Mouse (Mus musculus): Measurements from ENCODE around the gene Pabpc1l.

Gene Pabpc1l

GRCm38 (mm10) chr2:164025150-164025549 lies at the start of gene Pabpc1l:
Gene Pabpc1l, plus strand, starts transcription at chr2:164025450.
- DNase-seq (ENCODE audit: low spot score) = no peak

- DNase-seq (ENCODE audit: low spot score) = no peak
Measured at GRCm38 (mm10) chr2:163976448-163976847, 48.8 kb upstream of the Pabpc1l start.

DNA sequence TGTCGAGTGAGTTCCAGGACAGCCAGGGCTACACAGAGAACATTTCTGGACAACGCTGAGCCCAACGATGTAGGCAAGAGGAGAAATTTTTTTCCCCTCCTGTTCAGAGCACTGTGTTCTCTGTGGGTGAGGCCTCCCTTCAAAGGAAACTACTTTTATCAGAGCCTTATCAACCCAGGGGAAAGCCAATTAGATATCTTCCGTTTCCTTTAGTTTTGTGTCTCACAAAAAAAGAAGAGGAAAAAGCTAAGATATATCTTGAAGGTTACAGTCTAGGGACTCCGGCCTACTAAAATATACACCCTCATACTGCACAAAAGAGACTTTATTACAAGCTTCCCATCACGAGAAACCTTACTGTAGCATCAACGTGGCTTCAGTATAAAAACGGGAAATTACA lies 38.0 kb upstream of the Pabpc1l start:
- DNase-seq (ENCODE audit: low spot score) = no peak

DNA sequence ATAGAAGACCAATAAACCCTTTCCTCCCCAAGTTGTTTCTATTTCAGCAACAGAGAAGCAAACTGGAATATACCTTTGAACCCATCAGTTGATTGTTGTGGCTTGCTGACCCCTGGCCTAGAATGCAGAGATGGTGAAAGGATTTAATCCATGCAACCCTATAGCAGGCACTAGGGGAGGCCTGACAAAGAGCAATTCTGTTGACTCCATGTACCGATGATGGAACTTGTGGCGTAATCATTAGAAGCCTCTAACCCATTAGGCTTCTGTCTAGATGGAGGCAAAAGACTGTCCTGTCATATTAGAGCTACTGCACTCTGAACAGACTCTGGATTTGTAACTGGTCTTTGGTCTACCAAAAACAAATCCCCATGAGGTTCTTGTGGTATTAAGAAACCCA lies 32.4 kb upstream of the Pabpc1l start:
- no peak for DNase-seq (ENCODE audit: low spot score)

GRCm38 (mm10) chr2:163994654-163994976 lies 30.6 kb upstream of the Pabpc1l start, which contains the start of gene Ywhab:
Gene Ywhab, plus strand, starts transcription at chr2:163994960.
- DNase-seq (ENCODE audit: low spot score) = no peak

DNA sequence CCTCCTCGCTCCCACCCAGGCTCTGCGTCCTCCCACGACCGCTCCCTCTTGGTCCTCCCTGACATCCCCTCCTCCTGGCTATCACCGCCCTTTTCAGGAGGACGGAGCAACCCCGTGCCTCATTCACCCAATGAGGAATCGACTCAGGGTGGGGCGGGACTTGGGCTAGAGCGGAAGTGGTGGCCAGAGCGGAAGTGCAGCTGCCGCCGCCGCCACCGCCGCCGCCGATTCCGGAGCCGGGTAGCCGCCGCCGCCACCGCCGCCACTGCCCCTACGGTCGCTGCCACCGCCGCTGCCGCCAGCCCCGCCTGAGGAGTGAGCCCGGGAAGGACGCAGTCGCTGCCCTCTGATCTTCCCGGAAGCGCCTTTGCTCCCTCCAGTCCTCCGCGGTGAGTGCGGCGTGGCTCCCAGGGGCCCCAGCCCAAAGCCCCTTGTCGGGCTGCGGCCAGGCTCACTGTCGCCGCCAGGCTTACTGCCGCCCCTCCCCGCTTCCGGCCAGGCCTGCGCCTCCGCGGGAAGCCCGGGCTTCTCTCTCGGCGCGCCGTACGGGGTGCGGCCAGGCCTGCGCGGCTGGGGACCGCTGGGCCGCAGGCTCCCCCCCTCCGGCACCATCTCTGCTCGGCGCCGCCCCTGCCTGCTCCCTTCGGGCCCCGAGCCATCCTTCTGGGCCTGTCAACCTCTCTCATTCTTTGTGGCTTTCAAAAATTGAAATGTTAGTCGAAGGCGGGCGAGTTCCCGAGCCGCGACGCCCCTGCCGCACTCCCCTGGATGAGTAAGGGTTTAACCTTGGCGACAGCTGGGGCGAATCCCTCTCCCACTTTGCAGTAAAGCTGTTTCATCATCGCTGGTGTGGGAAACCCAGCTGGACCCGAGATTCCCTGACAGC lies 30.0 kb upstream of the Pabpc1l start:
- DNase-seq (ENCODE audit: low spot score) = peak; percentile 97

GRCm38 (mm10) chr2:163996275-163996674 lies 29.0 kb upstream of the Pabpc1l start:
- DNase-seq (ENCODE audit: low spot score) = no peak

GRCm38 (mm10) chr2:163996899-163997298 lies 28.4 kb upstream of the Pabpc1l start:
- DNase-seq (ENCODE audit: low spot score) = no peak

GRCm38 (mm10) chr2:163998981-163999380 lies 26.3 kb upstream of the Pabpc1l start:
- no peak for DNase-seq (ENCODE audit: low spot score)

DNA sequence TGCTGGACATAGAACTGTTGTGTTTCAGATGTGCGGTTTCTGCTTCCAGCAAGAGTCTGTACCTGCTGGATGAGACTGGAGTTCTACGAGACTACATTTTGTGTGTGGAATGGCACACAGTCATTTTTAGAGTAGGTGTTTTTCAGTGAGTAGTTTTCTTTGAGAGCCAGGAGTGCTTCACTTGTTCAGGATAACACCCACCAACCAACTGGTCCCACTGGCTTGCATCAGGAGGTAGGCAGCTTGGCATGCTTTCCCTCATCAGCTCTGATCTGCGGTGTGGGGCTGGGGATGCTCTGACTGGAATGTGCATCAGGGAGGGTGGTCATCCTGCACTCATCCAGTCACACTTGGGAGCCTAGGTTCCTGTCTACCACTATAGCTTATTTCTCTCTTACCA lies 22.6 kb upstream of the Pabpc1l start:
- DNase-seq (ENCODE audit: low spot score) = no peak

- no peak for DNase-seq (ENCODE audit: low spot score)
Measured at GRCm38 (mm10) chr2:164004503-164004902, 20.7 kb upstream of the Pabpc1l start.

- no peak for DNase-seq (ENCODE audit: low spot score)
Measured at GRCm38 (mm10) chr2:164006932-164007331, 18.3 kb upstream of the Pabpc1l start.

GRCm38 (mm10) chr2:164007547-164007946 lies 17.7 kb upstream of the Pabpc1l start:
- DNase-seq (ENCODE audit: low spot score) = no peak

DNA sequence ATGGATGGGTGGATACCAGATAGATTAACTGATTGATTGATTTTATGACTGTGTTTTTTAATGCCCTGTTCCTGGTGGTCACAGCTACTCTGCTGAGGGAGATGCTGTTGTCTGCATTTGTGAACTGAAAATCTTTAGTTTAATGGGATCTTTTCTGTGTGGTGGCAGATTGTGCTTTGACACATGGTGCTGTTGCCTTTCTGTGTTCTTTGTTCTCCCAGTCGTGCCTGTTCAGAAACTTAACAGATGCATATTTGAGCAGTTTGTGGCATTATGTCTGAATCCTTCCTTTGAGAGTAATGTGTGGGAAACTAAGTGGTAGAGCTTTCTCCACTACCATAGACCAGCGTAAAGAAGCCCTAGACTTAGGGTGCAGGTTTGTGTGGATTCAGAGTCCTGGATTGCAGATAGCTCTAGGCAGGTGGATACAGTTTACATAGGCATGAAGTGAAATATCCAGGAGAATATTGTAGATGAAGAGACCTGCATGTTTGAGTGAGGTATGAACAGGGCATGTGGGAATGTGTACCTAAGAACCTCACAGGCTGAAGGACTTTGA lies 17.2 kb upstream of the Pabpc1l start:
- DNase-seq (ENCODE audit: low spot score) = no peak

- no peak for DNase-seq (ENCODE audit: low spot score)
Measured at GRCm38 (mm10) chr2:164009227-164009626, 16.0 kb upstream of the Pabpc1l start.

DNA sequence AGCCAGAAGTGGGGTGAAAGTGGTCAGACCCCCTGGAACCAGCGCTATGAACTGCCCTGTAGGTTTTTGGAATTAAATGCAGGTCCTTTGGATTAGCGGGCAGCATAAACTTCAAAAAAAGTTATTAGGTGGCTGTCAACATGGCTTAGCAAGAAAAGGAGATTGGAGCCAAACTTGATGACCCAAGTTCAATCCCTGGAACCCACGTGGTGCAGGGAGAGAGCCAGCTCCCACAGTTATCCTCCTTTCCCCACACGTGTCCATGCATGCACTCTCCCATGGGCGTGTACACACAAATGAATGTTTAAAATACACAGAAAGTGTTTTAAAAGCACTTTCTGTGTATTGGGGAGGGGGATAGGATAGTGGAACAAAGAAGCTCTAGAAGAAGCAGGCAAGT lies 14.8 kb upstream of the Pabpc1l start:
- no peak for DNase-seq (ENCODE audit: low spot score)

- DNase-seq (ENCODE audit: low spot score) = no peak
Measured at GRCm38 (mm10) chr2:164010944-164011343, 14.3 kb upstream of the Pabpc1l start.

- no peak for DNase-seq (ENCODE audit: low spot score)
Measured at GRCm38 (mm10) chr2:164015304-164015703, 9.9 kb upstream of the Pabpc1l start.

- DNase-seq (ENCODE audit: low spot score) = no peak
Measured at GRCm38 (mm10) chr2:164018910-164019309, 6.3 kb upstream of the Pabpc1l start.

DNA sequence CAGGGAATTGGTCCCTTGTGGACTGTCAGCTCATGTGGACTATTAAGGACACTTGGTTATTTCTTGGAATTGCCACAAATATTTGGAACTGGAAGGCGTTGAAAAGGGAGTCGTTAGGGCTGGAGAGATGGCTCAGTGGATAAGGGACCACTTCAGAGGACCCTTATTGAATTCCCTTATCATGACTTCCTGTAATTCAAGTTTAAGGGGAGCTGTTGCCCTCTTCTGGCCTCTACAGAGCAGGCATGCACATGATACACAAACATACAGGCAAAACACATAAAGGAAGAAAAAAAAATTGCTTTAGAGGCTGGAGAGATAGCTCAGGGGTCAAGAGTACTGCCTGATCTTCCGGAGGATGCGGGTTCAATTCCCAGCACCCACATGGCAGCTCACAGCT lies 5.3 kb upstream of the Pabpc1l start:
- DNase-seq (ENCODE audit: low spot score) = no peak

- no peak for DNase-seq (ENCODE audit: low spot score)
Measured at GRCm38 (mm10) chr2:164022104-164022503, 3.1 kb upstream of the Pabpc1l start.

GRCm38 (mm10) chr2:164031147-164031546 lies 5.9 kb downstream of the Pabpc1l start:
- DNase-seq (ENCODE audit: low spot score) = no peak

DNA sequence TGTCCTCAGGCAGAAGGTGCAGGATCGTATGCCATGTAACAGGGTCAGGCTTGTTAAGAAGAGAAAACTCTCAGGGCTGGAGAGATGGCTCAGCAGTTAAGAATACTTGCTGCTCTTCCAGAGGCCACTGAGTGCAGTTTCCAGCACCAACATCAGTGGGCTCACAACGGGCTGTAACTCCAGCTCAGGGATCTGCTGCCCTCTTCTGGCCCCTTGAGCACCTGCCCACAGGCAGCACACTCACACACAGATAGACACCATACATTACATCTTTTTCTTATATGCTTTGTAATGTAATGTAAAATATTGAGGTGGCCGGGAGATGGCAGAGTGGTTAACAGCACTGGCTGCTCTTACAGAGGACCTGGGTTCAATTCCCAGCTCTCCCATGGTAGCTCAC lies 7.7 kb downstream of the Pabpc1l start:
- DNase-seq (ENCODE audit: low spot score) = no peak

DNA sequence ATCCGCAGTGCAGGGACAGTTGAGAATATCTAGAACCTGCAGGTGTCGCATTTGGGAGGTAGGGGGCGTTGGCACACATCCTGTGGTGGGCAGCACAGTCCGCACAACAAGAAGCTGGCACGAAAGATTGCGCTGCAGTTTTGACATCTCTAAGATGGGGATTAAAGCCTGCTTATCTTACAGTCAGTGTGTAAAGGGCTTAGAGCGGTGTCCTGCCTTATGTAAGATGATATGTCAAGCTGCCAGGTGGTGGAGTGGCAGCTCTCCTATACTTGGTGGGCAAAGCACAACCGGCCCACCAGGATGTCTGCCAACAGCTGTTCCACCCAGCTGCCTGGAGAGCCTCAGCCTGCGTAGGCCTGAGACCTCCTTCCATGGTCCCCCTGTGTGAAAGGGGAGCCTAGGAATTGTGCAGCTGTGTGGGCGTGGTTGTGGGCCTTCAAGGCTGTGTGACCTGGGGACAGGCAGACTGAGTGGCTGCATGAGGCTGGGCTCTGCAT lies 11.3 kb downstream of the Pabpc1l start:
- no peak for DNase-seq (ENCODE audit: low spot score)

Measured in ovary, adult 18-20 months (tissue).